Mouse (Mus musculus) small intestine, adult 2 months (tissue): ENCODE results near the gene Ralgps2. TPM values are rescaled to one million over a fixed set of nuclear protein-coding genes. Genes with fewer than 3 reads are reported as not detected.

Source experiments
- H3K27ac ChIP-seq: fragments of 200-500 bp; 2 replicates; pipeline ENCODE4 v1.5.1; 2012; ENCODE audit warnings: low read depth, low read length, control low read depth, inconsistent platforms; ENCODE audit not compliant: insufficient read depth
- H3K27me3 ChIP-seq: fragments of 200-500 bp; 2 replicates; pipeline ENCODE4 v1.6.1; 2012; ENCODE audit warnings: mild to moderate bottlenecking, moderate library complexity, low read length, inconsistent platforms; ENCODE audit not compliant: control insufficient read depth, insufficient read depth
- H3K36me3 ChIP-seq: fragments of 200-500 bp; 2 replicates; pipeline ENCODE4 v1.6.1; 2012; ENCODE audit warnings: mild to moderate bottlenecking, low read length, control low read depth, inconsistent platforms; ENCODE audit not compliant: control insufficient read depth, insufficient read depth
- H3K4me1 ChIP-seq: fragments of 200-500 bp; 2 replicates; pipeline ENCODE4 v1.6.1; 2012; ENCODE audit warnings: low read length, inconsistent platforms, mixed read lengths; ENCODE audit not compliant: control insufficient read depth, insufficient read depth, insufficient read length
- H3K4me3 ChIP-seq: fragments of 200-500 bp; 2 replicates; pipeline ENCODE4 v1.5.1; 2012; ENCODE audit warnings: low read depth, mild to moderate bottlenecking, control low read depth, inconsistent platforms, low read length, moderate library complexity
- CTCF ChIP-seq: fragments of 200-500 bp; IDR thresholded peaks from 2 replicates; pipeline ENCODE4 v1.5.1; 2012; ENCODE audit warnings: low read depth, mild to moderate bottlenecking, control low read depth, inconsistent platforms, low read length, moderate library complexity, mixed read lengths; ENCODE audit not compliant: insufficient replicate concordance, insufficient read length; ENCODE audit errors: extremely low read depth
- POLR2A ChIP-seq: fragments of 200-500 bp; IDR thresholded peaks from 2 replicates; pipeline ENCODE4 v1.6.1; 2012; ENCODE audit warnings: low read depth, mild to moderate bottlenecking, control low read depth, inconsistent platforms, low read length, moderate library complexity
- WGBS: fragments of 180-500 bp; shearing (Covaris S2); methylation state at CpG from one replicate; pipeline ENCODE4 v1.1.7; 2018; 5-methylcytosine and 5-hydroxymethylcytosine counted together
- polyA plus RNA-seq: library from polyadenylated mRNA; depleted of rRNA; stranded (reverse); fragments of >200 nt; gene quantifications from 2 replicates; pipeline ENCODE4 v1.2.3, GENCODE M21; 2012; rRNA removed

Gene Ralgps2
- 6.5 and 21.6 TPM in 2 replicates for polyA plus RNA-seq

- TF ChIP-seq POLR2A (peak; percentile 69; the same call in 1 of the 2 replicates), CTCF (no peak)
- Histone ChIP-seq H3K27me3 (no peaks in the 10 kb centered on the region), H3K27ac (peak within 1 kb of the TSS; percentile 90), H3K4me3 (peak within 1 kb of the TSS; percentile 99), H3K36me3 (no peaks in the 10 kb centered on the region), H3K4me1 (peaks cover 3% of the 10 kb centered on the region; the same call in 1 of the 2 replicates)
- WGBS = under 1% methylated on average over 116 of the region's 124 CpGs
Measured at GRCm38 (mm10) chr1:156939251-156940141, at the start of gene Ralgps2. TSS of gene Ralgps2 (minus strand) at chr1:156939626.

GRCm38 (mm10) chr1:156987576-156987975 lies 48.1 kb upstream of the Ralgps2 start:
- no peak for TF ChIP-seq CTCF
- Histone ChIP-seq H3K36me3 (no peaks in the 10 kb centered on the region), H3K27ac (no peak overlapping the region), H3K4me3 (no peak overlapping the region), H3K27me3 (no peaks in the 10 kb centered on the region), H3K4me1 (peaks cover 39% of the 10 kb centered on the region)
- 64% methylated on average over 3 of the region's 3 CpGs for WGBS

GRCm38 (mm10) chr1:156986641-156987345 lies 47.4 kb upstream of the Ralgps2 start:
- TF ChIP-seq POLR2A (no peak), CTCF (no peak)
- Histone ChIP-seq H3K36me3 (no peaks in the 10 kb centered on the region), H3K27me3 (no peaks in the 10 kb centered on the region), H3K4me3 (no peak overlapping the region), H3K4me1 (peaks cover 41% of the 10 kb centered on the region), H3K27ac (peak overlapping the region; percentile 49)
- WGBS = 69% methylated on average over 6 of the region's 6 CpGs

- no peak for TF ChIP-seq CTCF
- TF ChIP-seq POLR2A = no peak
- H3K4me3 ChIP-seq = no peak overlapping the region
- H3K27me3 ChIP-seq = no peaks in the 10 kb centered on the region
- H3K4me1 ChIP-seq = peaks cover 40% of the 10 kb centered on the region
- peak overlapping the region; percentile 49 for H3K27ac ChIP-seq
- H3K36me3 ChIP-seq = no peaks in the 10 kb centered on the region
- WGBS = 59% methylated on average over 6 of the region's 6 CpGs
Measured at GRCm38 (mm10) chr1:156985657-156986640, 46.5 kb upstream of the Ralgps2 start.

GRCm38 (mm10) chr1:156983009-156983870 lies 43.8 kb upstream of the Ralgps2 start:
- H3K27ac ChIP-seq = peak overlapping the region; percentile 23; the same call in 1 of the 2 replicates
- peaks cover 34% of the 10 kb centered on the region for H3K4me1 ChIP-seq
- no peak overlapping the region for H3K4me3 ChIP-seq
- H3K27me3 ChIP-seq = no peaks in the 10 kb centered on the region
- TF ChIP-seq POLR2A (no peak), CTCF (no peak)
- 36% methylated on average over 14 of the region's 14 CpGs for WGBS
- no peaks in the 10 kb centered on the region for H3K36me3 ChIP-seq

GRCm38 (mm10) chr1:156981975-156982374 lies 42.5 kb upstream of the Ralgps2 start:
- Histone ChIP-seq H3K4me1 (peaks cover 31% of the 10 kb centered on the region), H3K36me3 (no peaks in the 10 kb centered on the region), H3K27me3 (no peaks in the 10 kb centered on the region), H3K4me3 (no peak overlapping the region), H3K27ac (no peak overlapping the region)
- no peak for TF ChIP-seq POLR2A
- no peak for TF ChIP-seq CTCF
- whole genome bisulfite sequencing = 69% methylated on average over 9 of the region's 9 CpGs
